Mouse (Mus musculus): Measurements from ENCODE around the gene Ttf1.
"Not testable (repeated sequence)": the region's sequence is repeated elsewhere in the genome, so short reads cannot be mapped to it uniquely, and the experiment has no call there.

DNA sequence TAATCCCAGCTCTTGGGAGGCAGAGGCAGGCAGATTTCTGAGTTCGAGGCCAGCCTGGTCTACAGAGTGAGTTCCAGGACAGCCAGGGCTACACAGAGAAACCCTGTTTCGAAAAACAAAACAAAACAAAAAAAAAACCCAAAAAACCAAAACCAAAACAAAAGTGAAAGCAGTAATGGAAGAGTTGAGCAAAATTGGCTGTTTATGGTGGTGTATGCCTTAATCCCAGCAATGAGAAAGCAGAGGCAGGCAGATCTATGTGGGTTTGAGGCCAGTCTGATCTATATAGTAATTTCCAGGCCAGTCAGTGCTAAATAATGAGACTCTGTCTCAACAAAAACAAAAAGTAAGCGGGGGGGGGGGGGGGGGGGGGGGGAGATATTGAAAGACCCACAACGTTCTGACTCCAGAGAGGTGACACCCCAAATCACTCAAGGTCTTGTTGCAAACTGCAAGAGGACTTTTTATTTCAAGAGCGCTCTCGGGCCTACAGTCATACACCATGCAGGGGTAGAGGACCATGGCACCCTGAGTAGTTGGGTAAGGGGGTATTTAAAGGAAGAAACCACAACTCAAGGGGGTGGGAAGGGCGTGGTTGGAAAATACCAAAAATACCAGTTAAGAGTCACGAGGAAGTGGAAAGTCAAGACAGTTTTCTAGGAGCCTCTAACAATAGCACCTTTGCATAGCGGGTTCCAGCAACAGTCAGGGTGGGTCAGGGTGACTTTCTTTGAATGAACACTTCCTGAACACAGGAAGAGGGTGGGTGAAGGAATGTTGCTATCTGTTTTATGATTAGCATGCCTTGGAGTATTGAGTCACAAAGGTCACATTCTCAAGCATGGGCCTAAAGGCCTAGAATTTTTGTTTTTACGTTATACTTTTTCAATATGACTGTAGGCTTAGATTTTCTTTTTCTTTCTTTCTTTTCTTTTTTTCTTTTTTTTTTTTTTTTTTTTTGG is 42.6 kb downstream of the Ttf1 start:
- TF ChIP-seq CTCF, EP300 (IDR thresholded peaks at IDR 0.05; ENCODE audit: low read depth): not testable (repeated sequence)

Data from heart, postnatal 0 days (tissue).